Mouse (Mus musculus): ENCODE data around the gene Hecw2.

DNA sequence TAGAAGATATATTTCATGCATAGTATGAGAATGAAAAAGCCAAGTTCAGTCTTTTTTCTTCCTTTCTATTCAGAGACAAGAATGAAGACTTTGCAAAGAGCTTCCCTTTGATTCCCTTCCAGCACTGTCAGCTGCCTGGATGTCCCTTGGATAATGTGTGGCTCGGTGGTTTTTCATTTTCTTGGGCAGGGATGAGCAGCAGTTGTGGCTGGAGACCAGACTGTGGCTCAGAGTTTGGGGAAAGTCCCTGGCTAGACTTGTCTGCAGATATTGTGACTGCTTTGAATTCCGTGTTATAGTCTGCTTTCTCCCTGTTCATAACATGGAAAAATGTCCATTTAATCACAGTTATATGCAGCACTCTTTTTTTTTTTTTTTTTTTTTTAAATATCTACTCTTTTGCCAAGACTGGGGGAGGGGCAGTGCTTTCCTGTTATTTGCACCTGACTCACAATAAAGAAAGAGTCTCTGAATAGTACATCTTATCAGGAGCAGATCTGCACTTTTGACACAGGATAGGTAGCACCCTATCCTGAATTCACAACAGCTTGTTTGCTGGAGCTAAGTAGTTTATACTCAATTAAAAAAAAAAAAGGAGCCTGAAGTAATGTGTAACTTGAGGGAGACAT is 380.8 kb downstream of the Hecw2 start:
- TF ChIP-seq CTCF (IDR thresholded peaks at IDR 0.05; ENCODE audit: low read depth), result no peak
- TF ChIP-seq EP300 (optimal IDR thresholded peaks at IDR 0.05), result no peak
